Mouse (Mus musculus) lung, embryonic 14.5 days (tissue): ENCODE results near the gene Pou4f1. TPM values are rescaled to one million over a fixed set of nuclear protein-coding genes. Genes with fewer than 3 reads are reported as not detected.
"Not testable (repeated sequence)": the region's sequence is repeated elsewhere in the genome, so short reads cannot be mapped to it uniquely, and the experiment has no call there.

Source experiments
- ATAC-seq: fragments of 200-750 bp; cut with Nextera tagmentation; 2 replicates; pipeline ENCODE4 v1.8.0; 2017; ENCODE audit warnings: mild to moderate bottlenecking, moderate TSS enrichment, moderate library complexity; ENCODE audit not compliant: insufficient read depth
- DNase-seq: peaks from one replicate; pipeline ENCODE4 v3.0.0-alpha.2; 2015
- H3K27ac ChIP-seq: fragments of 300-500 bp; sonication (generic); 2 replicates; pipeline ENCODE4 v1.5.1; 2014; ENCODE audit warnings: low read depth, mild to moderate bottlenecking, moderate library complexity
- H3K27me3 ChIP-seq: fragments of 300-500 bp; sonication (generic); 2 replicates; pipeline ENCODE4 v1.6.1; 2014; ENCODE audit warnings: low read length, control low read depth; ENCODE audit not compliant: insufficient read depth
- H3K36me3 ChIP-seq: fragments of 300-500 bp; sonication (generic); 2 replicates; pipeline ENCODE4 v1.6.1; 2014; ENCODE audit warnings: control low read depth; ENCODE audit not compliant: insufficient read depth
- H3K4me1 ChIP-seq: fragments of 300-500 bp; sonication (generic); 2 replicates; pipeline ENCODE4 v1.6.1; 2014; ENCODE audit warnings: antibody characterized with exemption, control low read depth; ENCODE audit not compliant: insufficient read depth
- H3K4me2 ChIP-seq: fragments of 300-500 bp; sonication (generic); 2 replicates; pipeline ENCODE4 v1.6.1; 2014; ENCODE audit warnings: mild to moderate bottlenecking
- H3K4me3 ChIP-seq: fragments of 300-500 bp; sonication (generic); 2 replicates; pipeline ENCODE4 v1.5.1; 2014; ENCODE audit warnings: low read depth, low read length
- H3K9ac ChIP-seq: fragments of 300-500 bp; sonication (generic); 2 replicates; pipeline ENCODE4 v1.6.1; 2014
- H3K9me3 ChIP-seq: fragments of 300-500 bp; sonication (generic); 2 replicates; pipeline ENCODE4 v1.6.1; 2016; ENCODE audit warnings: low read depth, low read length, control low read depth
- CTCF ChIP-seq: IDR thresholded peaks from 2 replicates; pipeline ENCODE4 v1.5.1; 2016; ENCODE audit warnings: antibody characterized with exemption, low read depth
- WGBS: fragments of 180-500 bp; shearing (Covaris S2); extraction: QIAGEN DNeasy Blood & Tissue Kit; methylation state at CpG from one replicate; pipeline ENCODE4 v1.1.7; 2014; 5-methylcytosine and 5-hydroxymethylcytosine counted together
- polyA plus RNA-seq: library from polyadenylated mRNA; unstranded; fragments of >200 nt; fragmentation: Nextera tagmentation; extraction: Ambion mirVana; gene quantifications from 2 replicates; pipeline ENCODE4 v1.2.1, GENCODE M21; 2014

Pou4f1 gene
- 0.16 and 0.24 TPM in 2 replicates for polyA plus RNA-seq

DNA sequence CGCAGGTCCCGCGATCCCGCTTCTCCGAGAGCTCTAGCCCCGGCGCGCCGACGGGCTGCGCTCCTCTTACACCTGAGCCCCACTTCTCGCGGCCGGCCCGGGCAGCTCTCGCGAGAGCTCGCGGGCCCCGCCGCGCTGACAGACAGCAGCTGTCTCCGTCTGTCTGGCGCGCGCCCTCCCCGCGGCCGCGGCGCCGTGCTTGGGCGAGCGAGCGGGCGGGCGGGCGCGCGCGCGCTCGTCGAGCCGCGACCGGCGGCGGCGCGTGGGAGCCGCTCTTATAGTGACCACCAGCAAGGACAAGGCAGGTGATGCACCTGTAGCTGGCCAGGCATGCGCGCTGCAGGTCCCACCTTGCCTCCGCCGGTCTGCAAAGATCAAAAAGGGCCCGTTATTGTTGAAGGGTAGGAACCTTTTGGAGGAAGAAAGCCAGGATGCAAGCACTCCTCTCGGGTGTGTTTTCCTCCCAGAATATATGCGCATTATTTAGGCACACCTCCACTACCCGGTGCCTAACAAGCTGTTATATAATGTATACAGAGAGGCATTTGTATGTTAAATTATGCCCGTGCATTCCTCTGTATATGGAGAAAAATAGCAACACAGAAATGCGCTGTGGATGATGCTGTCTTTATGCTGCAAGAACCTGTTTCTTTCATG, at the start of gene Pou4f1:
Pou4f1 (minus strand) TSS at position 34 of the 657 bp plus-strand sequence.
- no peak within 1 kb of the TSS; the same call in 1 of the 2 replicates for H3K9ac ChIP-seq
- peak within 1 kb of the TSS; percentile 76 for H3K4me2 ChIP-seq
- under 1% methylated on average over 62 of the region's 62 CpGs for WGBS

DNA sequence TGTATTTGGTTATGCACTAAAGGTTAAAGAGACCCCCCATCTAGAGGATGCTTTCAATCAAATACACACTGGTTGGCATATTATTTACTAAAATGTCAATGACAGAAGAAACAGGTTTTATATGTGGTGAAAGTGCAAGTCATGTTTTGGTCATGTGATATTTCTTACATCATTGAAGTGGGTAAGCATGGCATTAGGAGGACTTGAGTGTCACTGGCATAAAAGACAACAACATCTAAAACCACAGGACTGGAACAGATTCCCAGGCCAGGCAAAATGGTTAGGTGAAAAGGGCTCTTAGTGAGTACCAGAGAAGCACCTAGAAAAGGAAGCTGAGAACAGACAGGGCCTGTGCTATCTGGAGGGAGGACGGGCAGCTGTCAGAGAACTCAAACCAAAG, 43.9 kb upstream of the Pou4f1 start:
- 76% methylated on average over 1 of the region's 1 CpGs for WGBS
- Histone ChIP-seq H3K9ac (no peak overlapping the region), H3K27me3 (no peaks in the 10 kb centered on the region)

More for the DNA sequence above, at the start of gene Pou4f1:
- ATAC-seq (peak; percentile 85), DNase-seq (peak; percentile 82)
- Histone ChIP-seq H3K27me3 (peaks cover 93% of the 10 kb centered on the region), H3K36me3 (no peaks in the 10 kb centered on the region), H3K4me3 (peak within 1 kb of the TSS; percentile 49), H3K27ac (no peak within 1 kb of the TSS), H3K4me1 (peaks cover 2% of the 10 kb centered on the region; the same call in 1 of the 2 replicates), H3K9me3 (no peaks in the 10 kb centered on the region)
- no peak for TF ChIP-seq CTCF

DNA sequence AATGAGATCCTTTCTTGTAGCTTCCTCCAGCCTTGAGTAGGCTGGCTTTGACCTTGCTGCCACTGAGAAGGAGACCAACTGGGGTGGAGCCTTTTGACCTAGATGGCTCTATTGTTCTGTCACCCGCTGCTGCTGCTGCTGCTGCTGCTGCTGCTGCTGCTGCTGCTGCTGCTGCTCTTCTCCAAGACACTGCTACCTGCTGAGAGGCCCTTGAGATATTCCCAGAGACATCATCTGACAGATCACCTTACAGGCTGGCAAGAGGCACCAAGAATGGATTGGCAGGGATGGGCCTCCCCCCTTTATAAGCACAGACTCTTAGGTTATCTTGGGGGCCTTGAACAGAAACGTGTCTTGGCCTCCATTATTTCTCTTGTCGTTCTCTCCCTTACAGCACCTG, 35.0 kb upstream of the Pou4f1 start:
- H3K4me2 ChIP-seq, DNase-seq, ATAC-seq, H3K27me3 ChIP-seq, H3K9ac ChIP-seq, H3K9me3 ChIP-seq, H3K4me3 ChIP-seq, H3K27ac ChIP-seq, H3K4me1 ChIP-seq: not testable (repeated sequence)
- H3K36me3 ChIP-seq, result peaks cover 83% of the 10 kb centered on the region
- WGBS, result 79% methylated on average over 3 of the region's 3 CpGs

More for the DNA sequence above, 43.9 kb upstream of the Pou4f1 start:
- ATAC-seq (no peak), DNase-seq (no peak)
- Histone ChIP-seq H3K9me3 (no peaks in the 10 kb centered on the region), H3K27ac (no peak overlapping the region), H3K4me3 (no peak overlapping the region), H3K4me2 (no peak overlapping the region), H3K4me1 (no peaks in the 10 kb centered on the region), H3K36me3 (peaks cover 18% of the 10 kb centered on the region; the same call in 1 of the 2 replicates)
- no peak for TF ChIP-seq CTCF

DNA sequence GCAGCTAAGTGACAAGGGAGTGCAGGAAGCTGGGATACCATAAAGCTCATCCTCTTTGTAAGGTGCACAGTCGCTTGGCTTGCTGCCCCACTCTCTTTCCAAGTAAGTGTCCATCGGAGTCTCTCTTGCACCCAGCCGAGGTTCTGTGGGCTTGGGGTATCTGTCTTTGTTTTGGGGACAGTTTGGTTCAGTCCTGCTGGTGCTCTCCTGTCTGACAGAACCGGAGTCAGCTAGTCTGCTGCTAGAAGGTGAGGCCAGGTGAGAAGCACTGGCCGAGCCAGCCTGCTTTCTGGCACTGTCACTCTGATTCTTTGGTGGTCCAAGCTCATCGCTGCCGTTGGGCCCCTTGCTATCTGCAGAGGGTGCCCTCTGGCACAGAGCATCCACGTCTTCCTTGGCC, 12.0 kb upstream of the Pou4f1 start:
- Histone ChIP-seq H3K27ac (no peak overlapping the region), H3K4me1 (no peaks in the 10 kb centered on the region), H3K9me3 (no peaks in the 10 kb centered on the region), H3K4me3 (no peak overlapping the region), H3K27me3 (peaks cover 7% of the 10 kb centered on the region), H3K9ac (no peak overlapping the region), H3K36me3 (peaks cover 25% of the 10 kb centered on the region), H3K4me2 (no peak overlapping the region)
- DNase-seq (no peak), ATAC-seq (no peak)
- 85% methylated on average over 8 of the region's 8 CpGs for WGBS
- TF ChIP-seq CTCF, result no peak

DNA sequence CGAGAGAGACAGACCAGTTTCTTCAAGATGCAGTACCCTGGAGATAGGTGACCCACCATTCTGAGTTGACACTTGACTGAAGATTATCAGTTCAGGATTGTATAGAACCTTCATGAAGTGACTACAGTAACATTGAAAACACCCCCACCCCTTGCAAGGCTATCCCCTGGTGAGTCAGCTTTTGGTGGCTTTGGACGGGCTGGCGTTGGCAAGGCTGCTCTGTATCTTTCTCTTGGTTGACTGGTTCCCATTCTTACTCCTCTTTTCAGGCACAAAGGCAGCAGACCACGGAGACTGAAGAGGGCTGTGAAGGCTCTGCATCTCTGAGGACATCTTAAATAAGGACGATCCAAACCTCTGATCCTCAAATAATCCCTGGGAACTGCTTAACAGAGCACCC, 10.8 kb upstream of the Pou4f1 start:
- TF ChIP-seq CTCF, result no peak
- Histone ChIP-seq H3K9ac (no peak overlapping the region), H3K27ac (no peak overlapping the region), H3K4me3 (no peak overlapping the region), H3K9me3 (no peaks in the 10 kb centered on the region), H3K4me1 (no peaks in the 10 kb centered on the region), H3K27me3 (peaks cover 19% of the 10 kb centered on the region), H3K4me2 (no peak overlapping the region), H3K36me3 (peaks cover 25% of the 10 kb centered on the region)
- ATAC-seq (no peak), DNase-seq (no peak)
- WGBS, result 90% methylated on average over 5 of the region's 5 CpGs

DNA sequence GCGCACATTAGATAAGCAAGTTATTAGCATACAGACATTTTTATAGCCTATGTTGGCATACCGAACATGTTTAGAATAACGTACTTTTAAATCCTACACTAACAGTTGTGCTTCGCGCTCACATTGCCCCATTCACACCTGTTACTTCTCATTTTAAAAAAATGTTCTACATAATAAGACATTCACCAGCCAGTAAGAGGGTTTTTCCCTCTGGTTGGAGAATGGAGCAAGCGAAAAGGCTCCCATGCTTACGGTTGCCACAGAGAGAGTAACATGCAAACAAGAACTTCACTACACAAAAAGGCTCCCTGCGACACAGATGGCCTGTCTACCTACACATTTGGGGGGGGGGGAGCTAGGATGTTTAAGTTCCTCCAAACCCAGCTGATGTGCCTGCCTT, 9.8 kb upstream of the Pou4f1 start:
- no peak for TF ChIP-seq CTCF
- H3K4me1 ChIP-seq, result 0 out of 2 replicates have a peak, but pooled peaks cover 2% of the 10 kb centered on the region
- H3K4me3 ChIP-seq, result no peak overlapping the region
- peaks cover 25% of the 10 kb centered on the region for H3K36me3 ChIP-seq
- H3K27ac ChIP-seq, result no peak overlapping the region
- peaks cover 29% of the 10 kb centered on the region for H3K27me3 ChIP-seq
- 92% methylated on average over 8 of the region's 8 CpGs for WGBS
- no peaks in the 10 kb centered on the region for H3K9me3 ChIP-seq
- H3K9ac ChIP-seq, result no peak overlapping the region
- no peak overlapping the region for H3K4me2 ChIP-seq
- no peak for DNase-seq
- no peak for ATAC-seq

DNA sequence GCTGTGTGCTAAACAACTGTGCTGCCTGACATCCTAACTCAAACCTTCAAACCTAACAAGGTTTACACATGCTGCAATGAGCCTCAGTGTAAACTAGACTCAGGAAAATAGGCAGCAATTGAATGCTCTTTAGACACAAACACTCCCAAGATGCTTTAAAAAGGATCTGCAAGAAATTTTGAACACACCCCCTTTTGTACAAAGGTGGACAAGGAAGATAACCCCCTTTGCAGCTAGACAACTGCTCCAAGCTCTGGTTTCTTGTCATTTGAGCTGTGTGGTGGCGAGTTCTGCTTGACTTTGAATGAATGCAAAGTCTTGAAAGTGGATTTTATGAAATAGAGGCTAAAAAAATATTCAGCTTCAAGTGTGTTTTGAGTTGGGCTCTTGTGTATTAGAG, 7.6 kb upstream of the Pou4f1 start:
- no peak overlapping the region for H3K4me3 ChIP-seq
- H3K36me3 ChIP-seq, result peaks cover 25% of the 10 kb centered on the region
- H3K27me3 ChIP-seq, result peaks cover 47% of the 10 kb centered on the region
- 81% methylated on average over 1 of the region's 1 CpGs for WGBS
- no peak overlapping the region for H3K4me2 ChIP-seq
- no peak for ATAC-seq
- H3K9ac ChIP-seq, result no peak overlapping the region
- no peak for TF ChIP-seq CTCF
- no peak overlapping the region for H3K27ac ChIP-seq
- DNase-seq, result no peak
- 0 out of 2 replicates have a peak, but pooled peaks cover 2% of the 10 kb centered on the region for H3K4me1 ChIP-seq
- no peaks in the 10 kb centered on the region for H3K9me3 ChIP-seq
